Mouse (Mus musculus) lung, postnatal 36 days (tissue): Measurements from ENCODE around the gene Grid2.

Experiments used
- DNase-seq: peaks from one replicate; pipeline ENCODE4 v3.0.0; 2022; ENCODE audit warnings: mixed read lengths

The Grid2 gene

DNA sequence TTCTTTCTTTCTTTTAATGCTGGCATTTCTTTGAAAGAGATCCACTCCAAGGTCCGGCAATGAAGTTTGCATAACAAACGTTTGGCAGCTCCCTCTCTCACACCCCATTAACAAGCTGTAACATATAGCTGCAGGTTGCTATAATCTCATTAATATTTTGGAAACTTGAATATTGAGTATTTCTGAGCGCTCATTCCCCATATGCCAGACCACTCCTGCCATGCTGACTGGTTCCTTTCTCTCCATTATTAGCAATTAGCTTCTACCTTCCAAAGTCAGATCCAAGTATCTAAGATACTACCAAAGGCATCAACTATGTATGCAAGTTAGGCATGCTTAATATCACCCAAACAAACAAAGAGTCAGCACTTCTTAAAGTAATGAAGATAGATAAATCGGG is 1477.6 kb downstream of the Grid2 start:
- no peak for DNase-seq

- no peak for DNase-seq
Observed at GRCm38 (mm10) chr6:64734441-64735320, 1479.0 kb downstream of the Grid2 start.

GRCm38 (mm10) chr6:64736317-64736716 is 1480.6 kb downstream of the Grid2 start:
- no peak for DNase-seq

GRCm38 (mm10) chr6:64742915-64743489 is 1487.3 kb downstream of the Grid2 start:
- no peak for DNase-seq
